Mouse (Mus musculus): ENCODE results near the gene Tecta.

Gene Tecta

DNA sequence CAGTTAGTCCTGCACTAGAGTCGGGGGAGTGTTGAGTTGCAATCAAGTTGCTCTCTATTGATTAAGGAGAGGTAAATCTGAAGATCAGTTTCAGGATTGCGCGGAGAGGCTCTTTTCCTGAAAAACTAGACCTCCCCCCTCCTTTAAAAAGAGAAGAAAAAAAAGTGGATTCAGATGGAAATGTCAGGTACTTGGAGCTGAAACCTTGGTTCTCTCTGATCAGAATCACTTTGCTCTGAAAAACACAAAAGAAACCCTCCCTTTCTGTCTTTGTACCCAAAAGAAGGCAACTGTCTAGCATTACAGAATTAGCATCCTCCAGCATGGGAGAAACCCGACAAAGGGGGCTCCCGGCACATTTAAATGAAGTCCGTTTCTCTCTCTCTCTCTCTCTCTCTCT is at the start of gene Tecta:
TSS of gene Tecta (minus strand) at position 101 of the 400 bp plus-strand sequence.
- no peak for DNase-seq (ENCODE audit: low spot score in 2 of 2)

DNA sequence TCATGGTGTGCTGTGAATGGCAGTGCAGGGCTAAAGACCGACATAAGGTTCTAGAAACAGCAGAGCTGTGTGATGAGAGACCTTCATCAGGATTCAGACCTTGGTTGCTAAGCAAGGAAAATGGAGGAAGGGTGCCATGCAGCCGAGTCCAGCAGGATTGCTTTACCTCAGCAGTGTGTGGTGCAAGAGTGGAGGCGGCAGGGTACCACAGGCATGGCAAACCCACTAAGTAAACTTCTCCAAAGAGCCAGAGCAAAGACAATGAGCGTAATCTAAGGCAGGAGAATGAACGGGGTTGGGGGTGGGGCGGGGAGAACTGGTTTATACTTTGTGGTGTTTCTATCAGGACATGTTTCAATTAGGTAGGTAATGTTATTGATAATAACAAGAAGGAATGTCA is 49.3 kb upstream of the Tecta start:
- DNase-seq (ENCODE audit: low spot score in 2 of 2) = no peak

DNA sequence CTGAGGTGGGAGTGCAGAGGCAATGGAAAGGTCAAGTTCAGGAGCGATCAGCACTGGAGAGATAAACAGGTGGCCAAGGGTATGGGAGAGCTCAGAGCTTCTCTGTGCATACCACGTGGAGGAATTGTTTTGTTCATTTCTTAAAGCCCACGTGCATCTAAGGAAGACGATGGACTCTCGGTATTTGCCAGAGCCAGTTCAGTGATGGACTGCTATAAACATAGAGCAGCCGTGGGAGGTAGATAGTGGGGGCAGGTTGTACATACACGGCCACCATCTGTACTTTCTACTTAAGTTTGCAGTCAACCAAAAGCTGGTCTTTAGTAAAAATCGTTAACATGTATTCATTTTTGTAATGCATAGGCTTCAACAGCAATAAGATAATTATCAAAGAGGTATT is 42.4 kb upstream of the Tecta start:
- DNase-seq (ENCODE audit: low spot score in 2 of 2) = no peak

DNA sequence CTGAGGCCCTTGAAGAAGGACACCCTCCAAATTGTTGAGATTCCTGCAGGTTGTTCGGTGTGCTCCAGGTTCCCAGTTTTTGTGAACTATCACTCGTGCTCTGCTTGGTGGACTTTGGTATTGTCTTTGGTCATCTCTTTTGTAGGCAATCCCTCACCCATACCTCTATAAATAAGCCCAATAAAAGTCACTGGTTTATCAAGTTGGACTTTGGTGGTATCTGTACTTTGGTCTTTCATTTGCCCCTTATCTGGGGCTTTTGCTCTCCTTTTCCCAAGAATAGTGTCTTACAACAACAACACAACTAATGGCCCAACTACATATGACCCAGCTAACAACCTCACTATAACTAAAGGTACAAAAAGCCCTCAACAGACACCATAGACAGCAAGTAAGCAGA is 41.5 kb upstream of the Tecta start:
- DNase-seq (ENCODE audit: low spot score in 2 of 2) = no peak

DNA sequence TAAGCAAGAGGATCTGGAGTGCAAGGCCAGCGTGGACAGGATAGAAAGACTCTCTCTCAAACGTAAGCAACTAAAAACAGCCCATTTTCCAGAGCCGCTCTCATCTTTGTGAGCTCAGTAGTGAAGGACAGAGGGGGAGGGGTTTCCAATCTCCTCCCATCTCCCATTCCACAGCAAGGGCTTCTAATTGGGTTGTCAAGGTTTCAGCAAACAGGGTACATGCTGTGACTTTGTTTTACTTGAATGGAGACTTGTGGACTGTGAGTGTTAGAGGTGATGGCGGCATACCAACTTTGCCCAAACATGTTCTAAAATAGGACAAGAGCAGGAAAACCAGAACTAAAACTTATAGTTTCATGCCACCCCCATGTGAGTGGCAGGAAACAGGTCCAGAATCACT is 39.7 kb upstream of the Tecta start:
- no peak for DNase-seq (ENCODE audit: low spot score in 2 of 2)

DNA sequence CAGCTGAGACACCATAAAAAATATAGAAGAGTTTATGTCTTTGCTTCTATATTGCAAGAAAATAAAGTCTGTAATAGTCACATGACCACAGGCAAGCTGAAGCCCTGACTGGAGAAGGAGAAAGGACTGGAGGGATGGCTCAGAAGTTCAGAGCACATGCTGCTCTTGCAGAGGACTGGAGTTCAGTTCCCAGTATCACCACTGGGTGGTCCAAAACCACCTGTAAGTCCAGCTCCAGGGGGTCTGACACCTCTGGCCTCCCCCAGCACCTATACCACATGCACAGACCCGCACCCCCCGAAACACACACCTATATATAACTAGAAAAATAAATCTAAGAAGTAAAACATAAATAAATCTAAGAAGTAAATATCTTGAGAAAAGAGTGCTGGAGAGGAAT is 32.4 kb upstream of the Tecta start:
- no peak for DNase-seq (ENCODE audit: low spot score in 2 of 2)

DNA sequence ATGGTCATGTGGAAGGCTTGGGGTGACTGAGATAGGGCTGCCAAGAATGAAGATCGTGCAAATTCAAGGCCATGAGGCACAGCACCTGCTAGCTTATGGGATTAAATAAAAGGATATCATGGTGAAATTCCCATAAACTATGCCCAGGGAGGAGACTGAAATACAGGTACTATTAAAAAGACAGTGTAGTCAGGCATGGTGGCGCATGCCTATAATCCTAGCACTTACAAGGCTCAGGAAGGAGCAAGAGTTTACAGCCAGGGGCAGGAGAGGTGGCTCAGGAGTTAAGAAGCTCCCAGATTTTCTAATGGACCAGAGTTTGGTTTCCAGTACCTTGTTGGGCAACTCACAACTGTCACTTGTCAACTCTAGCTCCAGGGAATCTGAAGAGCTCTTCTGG is 31.9 kb upstream of the Tecta start:
- no peak for DNase-seq (ENCODE audit: low spot score in 2 of 2)

DNA sequence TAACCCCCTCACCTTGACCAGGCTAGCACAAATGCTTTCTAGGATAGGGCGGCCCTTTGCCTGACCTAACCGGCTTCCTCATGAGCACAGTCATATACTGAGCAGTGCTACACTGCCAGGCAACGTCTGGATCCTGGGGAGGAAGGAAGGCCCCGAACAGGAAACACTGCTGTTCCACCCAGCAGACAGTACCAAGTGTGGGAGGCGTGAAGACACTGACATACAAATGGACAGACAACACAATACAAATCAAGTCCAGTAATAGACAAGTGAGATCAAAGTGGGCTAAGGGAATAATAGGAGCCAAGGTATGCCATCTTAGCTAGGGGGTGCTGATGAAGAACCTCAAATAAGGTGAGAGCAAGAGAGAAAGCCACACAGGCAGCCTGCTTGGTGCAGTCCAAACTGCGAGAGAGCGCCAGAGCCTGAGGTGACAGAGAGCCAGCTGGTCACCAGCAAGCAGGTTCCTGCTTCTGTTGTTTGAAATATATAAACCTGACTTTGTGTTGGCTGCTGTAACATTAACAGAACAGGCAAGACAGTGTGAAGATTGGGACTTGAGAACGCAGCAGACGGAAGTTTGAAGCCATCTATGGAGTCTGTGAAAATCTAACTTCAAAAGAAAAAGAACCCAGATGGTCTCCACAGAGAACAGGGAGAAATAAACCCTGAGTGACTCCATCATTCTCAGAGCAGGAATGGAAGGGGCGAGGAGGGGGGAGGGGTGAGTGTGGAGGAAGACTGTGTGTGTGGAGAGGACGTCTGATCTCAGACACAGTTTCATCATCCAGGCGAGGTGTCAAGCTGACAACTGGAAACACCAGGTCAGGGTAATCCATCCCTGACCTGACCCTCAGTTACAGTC is 28.6 kb upstream of the Tecta start:
- no peak for DNase-seq (ENCODE audit: low spot score in 2 of 2)

DNA sequence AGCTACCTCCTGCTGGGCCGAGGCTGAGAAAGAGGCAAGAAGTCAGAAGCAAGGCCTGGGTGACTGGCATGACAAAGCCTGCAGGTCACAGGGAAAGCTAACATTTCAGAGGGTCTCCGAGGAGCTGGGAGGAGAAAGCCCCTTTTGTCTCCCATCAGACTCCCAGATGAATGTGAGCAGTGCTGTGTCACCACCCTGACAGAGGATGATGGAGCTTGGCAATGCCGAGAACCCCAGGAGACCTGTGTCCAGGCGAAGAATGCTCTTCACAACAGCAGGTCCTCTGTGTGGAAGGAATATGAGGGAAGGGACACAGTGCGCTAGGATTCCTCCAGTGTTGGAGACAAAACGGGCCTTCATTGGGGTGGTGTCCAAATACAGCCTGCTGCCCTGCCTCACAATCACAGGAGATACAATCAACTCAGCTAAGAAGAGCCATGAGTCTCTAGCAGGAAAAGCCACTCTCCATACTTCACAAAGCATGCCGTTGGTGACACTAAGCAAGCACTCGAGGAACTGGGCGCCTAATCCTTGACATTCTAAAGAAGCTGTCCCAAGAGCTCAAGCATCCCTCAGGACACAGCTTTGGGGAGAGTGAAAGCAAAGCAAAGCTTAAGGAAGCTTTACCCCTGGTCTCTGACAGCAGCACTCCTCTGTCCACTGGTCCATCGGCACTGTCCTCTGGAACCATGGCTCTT is 27.1 kb upstream of the Tecta start:
- no peak for DNase-seq (ENCODE audit: low spot score in 2 of 2)

DNA sequence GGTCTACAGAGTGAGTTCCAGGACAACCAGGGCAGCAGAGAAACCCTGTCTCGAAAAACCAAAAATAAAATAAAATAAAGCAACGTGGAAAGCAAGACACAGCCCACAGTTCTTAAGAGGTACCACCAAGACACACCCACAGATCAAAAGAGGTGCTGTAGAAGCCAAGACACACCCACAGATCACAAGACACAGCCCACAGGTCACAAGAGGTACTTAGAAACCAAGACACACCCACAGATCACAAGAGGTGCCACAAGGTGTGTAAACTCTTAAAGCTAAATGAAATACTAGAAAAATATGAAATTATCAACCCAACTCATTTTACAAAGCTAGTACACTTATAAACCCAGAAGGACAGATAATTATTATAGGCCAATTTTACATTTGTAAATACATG is 23.9 kb upstream of the Tecta start:
- DNase-seq (ENCODE audit: low spot score in 2 of 2) = no peak

DNA sequence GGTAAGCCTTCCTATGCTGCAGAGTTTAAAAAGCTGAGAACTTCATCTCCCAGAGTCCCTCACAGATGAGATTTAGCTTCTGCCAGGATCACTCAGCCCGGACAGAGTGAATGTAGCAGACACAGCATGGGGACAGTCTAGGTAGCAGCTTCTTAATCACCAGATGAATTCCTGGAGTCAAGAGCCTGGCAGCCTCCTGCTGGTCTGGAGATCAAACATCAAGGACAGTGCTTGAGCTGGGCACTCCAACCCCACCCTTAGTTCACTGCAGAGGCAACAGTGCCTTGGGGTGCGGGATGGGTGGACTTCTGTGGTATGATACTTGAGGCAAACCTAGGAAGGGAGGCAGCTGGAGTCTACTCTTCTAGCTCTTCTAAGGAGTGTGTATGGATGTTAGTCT is 20.0 kb upstream of the Tecta start:
- no peak for DNase-seq (ENCODE audit: low spot score in 2 of 2)

DNA sequence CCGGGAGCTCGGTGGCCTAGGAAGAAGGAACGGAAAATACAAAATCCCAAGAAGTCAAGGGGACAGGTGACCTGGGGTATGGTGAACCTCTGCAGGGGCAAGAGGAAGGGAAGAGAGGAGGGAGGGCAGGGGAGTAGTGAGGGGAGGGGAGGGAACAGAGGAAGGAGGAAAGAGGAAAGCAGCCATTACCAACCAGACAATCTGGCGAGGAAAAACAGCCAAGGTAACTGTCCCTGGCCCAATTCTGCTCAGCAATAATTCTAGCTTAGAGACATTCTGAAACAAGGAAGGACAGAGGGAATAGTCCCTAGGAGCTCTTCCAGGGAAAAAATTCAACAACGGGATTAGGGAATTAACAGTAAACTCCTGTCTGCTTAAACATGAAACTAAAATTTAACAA is 19.1 kb upstream of the Tecta start:
- DNase-seq (ENCODE audit: low spot score in 2 of 2) = no peak

DNA sequence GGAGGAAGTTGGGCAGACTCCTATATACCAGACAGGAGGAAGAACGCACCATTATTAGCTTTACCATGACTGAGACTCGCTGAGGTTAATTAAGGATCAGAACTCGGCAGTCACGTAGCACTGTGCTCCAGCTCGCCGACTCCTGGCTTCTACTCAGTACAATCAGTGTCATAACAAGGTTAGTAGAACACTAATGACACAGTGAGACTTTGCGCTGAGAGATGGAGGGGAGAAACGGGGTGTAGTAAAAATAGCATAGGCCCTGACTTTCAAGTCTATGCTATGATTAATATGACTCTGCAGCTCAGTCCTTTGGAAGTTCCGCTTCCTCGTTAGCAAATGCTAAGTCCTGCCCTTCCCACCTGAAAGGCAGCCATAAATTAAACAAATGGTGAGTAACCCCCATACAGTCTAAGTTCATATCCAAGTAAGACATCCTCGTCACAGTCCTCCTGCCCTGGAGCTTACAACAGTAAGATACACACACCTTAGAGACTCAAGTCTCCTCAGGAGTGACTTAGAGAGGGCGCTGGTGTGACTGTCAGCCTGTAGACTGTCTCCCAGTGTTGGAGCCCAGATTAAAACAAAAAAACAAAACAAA is 17.7 kb upstream of the Tecta start:
- DNase-seq (ENCODE audit: low spot score in 2 of 2) = no peak

DNA sequence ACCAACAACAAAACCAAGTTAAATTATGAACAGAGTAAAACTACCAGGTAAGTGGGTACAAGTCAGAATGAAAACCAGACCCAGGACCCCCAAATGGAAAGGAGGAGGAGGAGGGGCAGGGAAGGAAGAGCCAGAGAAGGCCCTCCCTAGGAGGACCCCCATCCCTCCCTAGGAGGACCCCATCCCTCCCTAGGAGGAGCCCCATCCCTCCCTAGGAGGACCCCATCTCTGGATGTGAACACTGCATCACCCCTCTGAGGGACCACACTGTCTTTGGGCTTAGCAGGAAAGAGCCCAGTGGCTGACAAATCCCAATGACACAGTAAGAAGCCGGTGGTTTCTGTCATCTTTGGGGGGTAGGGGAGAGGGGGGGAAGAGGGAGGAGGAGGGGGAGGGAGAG is 15.5 kb upstream of the Tecta start:
- DNase-seq (ENCODE audit: low spot score in 2 of 2) = no peak

DNA sequence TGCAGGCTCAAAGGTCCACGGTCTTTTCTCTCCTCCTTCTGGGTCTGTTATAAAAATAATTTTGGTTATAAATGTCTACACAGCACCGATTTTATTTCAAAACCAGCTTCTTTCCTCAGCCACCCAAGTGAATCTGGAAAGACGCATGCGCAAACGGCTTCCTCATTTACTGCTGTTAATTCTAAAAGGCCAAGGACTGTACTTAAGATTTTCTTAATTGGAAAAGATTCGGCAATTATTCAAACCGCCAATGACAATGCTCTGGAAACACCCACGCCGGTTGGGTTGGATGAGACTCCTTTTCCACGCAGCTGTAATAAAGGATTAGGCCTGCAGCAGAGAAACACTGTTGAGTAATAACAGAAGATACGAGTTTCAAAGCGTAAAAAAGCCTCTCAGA is 13.6 kb upstream of the Tecta start:
- DNase-seq (ENCODE audit: low spot score in 2 of 2) = no peak

DNA sequence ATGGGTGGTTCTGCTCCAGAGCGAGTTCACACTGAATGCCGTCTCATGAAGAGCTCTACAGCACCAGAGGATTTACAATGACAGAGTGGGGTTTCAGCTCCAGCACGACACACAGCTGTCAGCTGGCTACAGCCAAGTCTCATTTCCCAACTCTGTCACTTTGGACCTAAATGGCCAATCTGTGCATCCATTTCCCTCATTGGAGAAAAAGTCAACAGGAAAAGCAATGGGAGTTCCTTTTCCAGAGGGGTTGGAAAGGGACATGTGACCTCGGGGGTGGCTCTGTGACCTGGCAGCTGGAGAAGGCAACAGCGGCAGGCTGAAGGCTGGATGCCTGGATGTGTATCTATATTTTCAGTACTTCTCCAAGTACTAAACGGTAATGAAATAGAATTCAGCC is 11.6 kb upstream of the Tecta start:
- no peak for DNase-seq (ENCODE audit: low spot score in 2 of 2)

DNA sequence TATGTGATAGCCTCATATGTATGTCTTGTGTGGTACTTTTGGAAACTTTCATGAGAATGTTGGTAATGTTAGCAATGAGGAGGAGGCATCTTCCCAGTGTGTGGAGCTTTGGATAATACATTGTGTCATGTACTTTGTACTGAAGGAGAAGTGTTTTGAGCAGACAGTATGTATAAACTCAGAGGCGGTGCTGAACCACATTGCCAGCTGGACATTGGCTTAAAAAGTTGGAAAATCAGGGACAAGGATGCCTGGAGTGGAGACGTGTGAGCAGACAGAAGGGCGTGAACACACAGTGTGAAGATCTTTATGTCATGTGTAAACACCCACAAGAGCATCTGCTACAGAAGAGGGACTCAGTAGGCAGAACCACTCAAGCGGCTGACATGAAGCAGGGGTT is 6.0 kb upstream of the Tecta start:
- DNase-seq (ENCODE audit: low spot score in 2 of 2) = no peak

DNA sequence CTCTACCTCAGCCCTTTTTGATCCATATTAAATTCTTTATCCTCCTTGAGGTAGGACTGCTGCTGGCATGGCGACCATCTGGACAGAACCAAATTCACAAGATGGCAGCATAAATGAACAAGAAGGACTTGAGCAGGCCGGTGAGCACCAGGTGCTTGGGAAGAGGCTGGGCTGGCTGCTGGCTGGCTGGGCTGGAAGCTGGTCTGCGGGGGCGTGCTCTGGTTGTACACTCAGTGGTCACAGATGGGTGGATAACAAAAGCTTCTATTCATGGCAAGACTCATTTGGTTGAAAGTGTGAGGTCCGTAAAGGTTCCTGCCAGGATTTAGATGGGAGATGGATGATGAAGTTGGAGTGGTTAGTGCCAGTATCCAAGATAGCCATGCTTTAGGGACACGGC is 1.8 kb upstream of the Tecta start:
- DNase-seq (ENCODE audit: low spot score in 2 of 2) = no peak

DNA sequence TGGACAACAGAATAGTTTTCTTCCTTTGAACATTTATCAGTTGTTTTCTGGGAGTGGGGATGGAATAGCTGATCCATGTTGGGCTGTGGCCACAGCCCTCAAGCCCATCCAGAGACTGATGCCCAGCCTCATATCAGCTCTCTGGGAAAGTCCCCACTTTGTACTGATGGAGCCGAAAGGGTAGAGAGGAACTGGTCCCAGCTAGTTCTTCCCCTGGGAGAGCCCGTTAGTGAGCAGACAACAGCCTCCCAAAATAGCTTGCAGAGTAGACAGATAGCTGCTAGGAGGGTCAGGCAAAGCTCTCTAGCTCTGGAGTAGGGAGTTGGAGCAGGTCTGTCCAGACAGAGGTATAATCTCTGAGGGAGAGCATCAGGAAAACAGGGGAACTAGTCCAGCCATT is 3.6 kb downstream of the Tecta start:
- no peak for DNase-seq (ENCODE audit: low spot score in 2 of 2)

DNA sequence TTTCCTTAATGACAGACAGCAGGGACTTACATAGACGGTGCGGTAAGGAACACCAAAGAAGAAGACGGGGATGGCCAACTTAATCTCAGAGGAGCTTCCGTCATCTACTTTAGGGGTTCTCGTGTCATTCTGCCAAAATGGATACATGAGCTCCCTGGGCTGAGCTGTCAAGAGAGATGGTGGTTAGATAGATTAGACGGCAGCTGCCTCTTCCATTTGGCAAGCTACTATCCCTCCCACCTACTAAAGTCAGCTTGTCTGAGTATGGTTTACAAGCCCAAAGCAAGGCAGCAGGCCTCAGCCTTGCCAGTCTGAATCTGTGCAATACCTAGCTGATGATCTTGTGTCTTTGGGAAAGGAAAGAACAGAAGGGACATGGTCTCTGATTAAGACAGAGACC is 4.8 kb downstream of the Tecta start:
- no peak for DNase-seq (ENCODE audit: low spot score in 2 of 2)

DNA sequence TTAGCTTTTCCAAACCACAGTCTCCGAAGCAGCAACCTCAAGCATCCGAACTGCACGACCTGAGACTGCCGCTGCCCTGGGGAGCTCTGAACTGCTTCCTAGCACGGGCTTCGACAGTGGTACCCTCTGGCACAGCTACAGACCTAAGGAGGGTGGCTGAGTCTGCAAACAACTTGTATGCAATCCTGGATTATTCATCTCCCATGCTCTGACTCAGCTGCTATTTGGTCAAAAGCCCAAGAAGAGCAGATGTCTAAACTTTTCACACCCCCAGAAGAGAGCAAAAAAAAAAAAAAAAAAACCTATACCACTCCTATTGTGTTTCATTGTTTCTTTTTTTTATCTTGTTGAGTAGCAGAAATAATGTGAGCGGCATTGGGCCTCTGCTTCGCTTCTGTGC is 5.4 kb downstream of the Tecta start:
- DNase-seq (ENCODE audit: low spot score in 2 of 2) = no peak

DNA sequence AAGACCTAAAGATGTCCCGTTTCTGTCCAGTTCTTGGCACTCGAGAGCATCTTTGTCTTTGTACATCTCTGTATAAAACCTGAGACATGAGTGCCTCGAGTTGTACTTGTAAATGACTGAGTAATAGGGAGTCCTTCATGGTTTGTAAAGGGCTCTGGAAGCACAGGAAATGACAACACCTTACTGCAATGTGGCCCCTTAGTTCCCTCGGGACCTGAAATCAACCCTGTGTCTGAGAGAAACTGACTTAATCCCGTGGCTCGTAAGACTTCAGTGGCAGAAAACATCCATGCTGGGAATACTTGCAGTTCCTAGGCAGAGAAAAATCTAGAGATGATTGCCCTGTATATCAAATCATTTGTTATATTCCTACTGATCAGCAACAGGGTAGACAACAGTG is 6.8 kb downstream of the Tecta start:
- DNase-seq (ENCODE audit: low spot score in 2 of 2) = no peak

DNA sequence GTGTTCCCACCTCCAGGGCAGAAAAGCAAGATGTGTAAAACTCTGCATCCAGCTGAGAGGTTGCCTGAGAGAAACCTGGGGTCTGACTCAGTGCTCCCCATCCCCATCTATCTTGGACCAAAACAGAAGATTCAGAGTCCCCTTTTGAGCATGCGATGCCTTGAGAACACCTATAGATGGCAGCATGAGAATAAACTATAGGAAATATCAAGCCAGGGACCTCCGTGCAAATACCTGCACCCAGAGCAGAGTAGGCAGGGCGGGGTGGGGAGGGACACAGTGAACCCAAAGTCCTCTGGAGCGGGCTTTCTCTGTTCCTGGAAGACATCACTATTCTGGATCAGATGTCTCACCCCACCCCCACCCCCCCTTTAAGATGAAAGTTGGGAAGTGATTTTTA is 11.2 kb downstream of the Tecta start:
- DNase-seq (ENCODE audit: low spot score in 2 of 2) = no peak
